Mouse (Mus musculus) liver, embryonic 14.5 days (tissue): Measurements from ENCODE around the gene Tnf. TPM values are rescaled to one million over a fixed set of nuclear protein-coding genes. Genes with fewer than 3 reads are reported as not detected.

Experiments used
- ATAC-seq: fragments of 200-750 bp; cut with Nextera tagmentation; 2 replicates; pipeline ENCODE4 v1.8.0; 2017; ENCODE audit warnings: moderate number of reproducible peaks, mild to moderate bottlenecking, moderate library complexity; ENCODE audit not compliant: insufficient read depth
- DNase-seq, 3 experiments: peaks; one replicate each; pipeline ENCODE4 v3.0.0-alpha.2; 2012 to 2013; ENCODE audit warnings: low read depth in 3 of 3, low spot score in 3 of 3
- H3K27ac ChIP-seq: fragments of 300-500 bp; sonication (generic); 2 replicates; pipeline ENCODE4 v1.5.1; 2014; ENCODE audit warnings: moderate library complexity, mild to moderate bottlenecking, control low read depth, inconsistent platforms
- H3K27me3 ChIP-seq: fragments of 300-500 bp; sonication (generic); 2 replicates; pipeline ENCODE4 v1.6.1; 2014; ENCODE audit warnings: mild to moderate bottlenecking, low read length, moderate library complexity; ENCODE audit not compliant: control insufficient read depth, insufficient read depth
- H3K36me3 ChIP-seq: fragments of 300-500 bp; sonication (generic); replicated peaks from 2 replicates; pipeline ENCODE4 v1.6.1; 2014; ENCODE audit warnings: low read depth; ENCODE audit not compliant: control insufficient read depth, insufficient read depth
- H3K4me1 ChIP-seq, 2 experiments: fragments of 200-500 bp in 1 of 2; fragments of 300-500 bp in 1 of 2; sonication (generic) in 1 of 2; replicated peaks; 2 replicates each; pipeline ENCODE4 v1.6.1; 2012 to 2014; ENCODE audit warnings: antibody characterized with exemption in 1 of 2, inconsistent platforms in 1 of 2, low read length in 1 of 2; ENCODE audit not compliant: control insufficient read depth in 2 of 2, insufficient read depth in 2 of 2
- H3K4me2 ChIP-seq: fragments of 300-500 bp; sonication (generic); 2 replicates; pipeline ENCODE4 v1.6.1; 2014; ENCODE audit warnings: low read depth, mild to moderate bottlenecking, control low read depth, moderate library complexity
- H3K4me3 ChIP-seq, 2 experiments: fragments of 200-500 bp in 1 of 2; fragments of 300-500 bp in 1 of 2; sonication (generic) in 1 of 2; 2 replicates each; pipeline ENCODE4 v1.5.1; 2012 to 2014; ENCODE audit warnings: low read depth in 2 of 2, low read length in 2 of 2, mild to moderate bottlenecking in 2 of 2, control low read depth in 1 of 2, inconsistent platforms in 1 of 2, moderate library complexity in 1 of 2; ENCODE audit not compliant: insufficient read depth in 1 of 2
- H3K9ac ChIP-seq: fragments of 300-500 bp; sonication (generic); replicated peaks from 2 replicates; pipeline ENCODE4 v1.6.1; 2014; ENCODE audit warnings: mild to moderate bottlenecking, control low read depth, moderate library complexity
- H3K9me3 ChIP-seq: fragments of 300-500 bp; sonication (generic); 2 replicates; pipeline ENCODE4 v1.6.1; 2016; ENCODE audit warnings: low read length, mixed read lengths; ENCODE audit not compliant: control insufficient read depth
- CTCF ChIP-seq: IDR thresholded peaks from 2 replicates; pipeline ENCODE4 v1.5.1; 2016; ENCODE audit warnings: antibody characterized with exemption, low read depth, control low read depth
- EP300 ChIP-seq: IDR thresholded peaks from 2 replicates; pipeline ENCODE4 v1.6.1; 2016; ENCODE audit warnings: antibody characterized with exemption, low read depth
- WGBS: fragments of 180-500 bp; shearing (Covaris S2); extraction: QIAGEN DNeasy Blood & Tissue Kit; methylation state at CpG from one replicate; pipeline ENCODE4 v1.1.7; 2014; ENCODE audit not compliant: insufficient replicate concordance; 5-methylcytosine and 5-hydroxymethylcytosine counted together
- polyA plus RNA-seq, 2 experiments: library from polyadenylated mRNA; depleted of rRNA in 1 of 2; stranded (reverse) in 1 of 2; unstranded in 1 of 2; fragments of >200 nt; fragmentation: Nextera tagmentation in 1 of 2; extraction: Ambion mirVana in 1 of 2; gene quantifications; 2 replicates each; pipeline versions ENCODE4 v1.2.1 to v1.2.3; 2012 to 2014

Tnf gene
- polyA plus RNA-seq, 2 experiments, result 0.43 to 0.73 TPM

DNA sequence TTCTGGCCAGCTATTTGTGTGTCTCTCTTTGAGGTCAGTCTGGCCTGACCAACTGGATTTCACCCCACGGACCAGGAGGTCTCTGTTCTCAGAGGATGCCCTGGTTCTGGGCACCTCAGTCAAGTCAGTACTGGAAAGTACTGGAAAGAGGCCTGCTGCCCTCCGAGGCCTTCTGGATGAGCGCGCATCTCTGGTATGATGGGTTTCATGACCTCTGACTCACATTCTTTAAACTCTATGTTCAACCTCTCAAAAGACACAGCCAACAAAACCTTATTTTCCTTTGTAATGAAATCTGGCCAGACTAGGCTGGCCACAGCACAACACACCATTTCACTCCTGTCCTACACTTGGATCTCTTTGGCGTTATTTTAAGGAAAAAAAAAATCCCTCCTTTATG lies 23.6 kb upstream of the Tnf start:
- TF ChIP-seq CTCF (no peak), EP300 (no peak)
- no peaks in the 10 kb centered on the region for H3K9me3 ChIP-seq
- WGBS, result 83% methylated on average over 5 of the region's 5 CpGs
- no peak overlapping the region for H3K27ac ChIP-seq
- H3K36me3 ChIP-seq, result peaks cover 9% of the 10 kb centered on the region
- no peak overlapping the region for H3K4me2 ChIP-seq
- no peak overlapping the region for H3K9ac ChIP-seq
- ATAC-seq, result no peak
- H3K27me3 ChIP-seq, result no peaks in the 10 kb centered on the region
- no peaks in the 10 kb centered on the region for H3K4me1 ChIP-seq
- no peak overlapping the region for H3K4me3 ChIP-seq
- no peak for DNase-seq

DNA sequence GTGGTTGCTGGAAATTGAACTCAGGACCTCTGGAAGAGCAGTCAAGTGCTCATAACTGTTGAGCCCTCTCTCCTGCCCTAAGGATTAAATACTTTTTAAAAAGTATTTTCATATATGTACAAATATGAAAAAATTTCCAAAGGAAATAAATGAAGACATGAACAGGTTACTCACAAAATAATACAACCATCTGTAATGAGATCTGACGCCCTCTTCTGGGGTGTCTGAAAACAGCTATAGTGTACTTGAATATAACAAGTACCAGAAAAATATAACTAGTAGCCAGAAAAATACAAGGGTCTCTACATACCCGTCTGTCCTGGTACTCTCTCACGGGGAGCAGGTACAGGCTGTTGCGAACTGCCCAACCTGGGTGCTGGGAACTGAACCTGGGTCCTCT lies 22.8 kb upstream of the Tnf start:
- H3K9me3 ChIP-seq, result no peaks in the 10 kb centered on the region
- no peak overlapping the region for H3K27ac ChIP-seq
- H3K36me3 ChIP-seq, result peaks cover 6% of the 10 kb centered on the region
- no peak overlapping the region for H3K9ac ChIP-seq
- no peak overlapping the region for H3K4me3 ChIP-seq
- H3K27me3 ChIP-seq, result no peaks in the 10 kb centered on the region
- 80% methylated on average over 4 of the region's 4 CpGs for WGBS
- TF ChIP-seq CTCF (no peak), EP300 (no peak)
- ATAC-seq, result no peak
- H3K4me2 ChIP-seq, result no peak overlapping the region
- H3K4me1 ChIP-seq, result 0 out of 4 replicates have a peak, but pooled peaks cover 0 to 3% of the 10 kb centered on the region in 2 experiments
- DNase-seq, result no peak

DNA sequence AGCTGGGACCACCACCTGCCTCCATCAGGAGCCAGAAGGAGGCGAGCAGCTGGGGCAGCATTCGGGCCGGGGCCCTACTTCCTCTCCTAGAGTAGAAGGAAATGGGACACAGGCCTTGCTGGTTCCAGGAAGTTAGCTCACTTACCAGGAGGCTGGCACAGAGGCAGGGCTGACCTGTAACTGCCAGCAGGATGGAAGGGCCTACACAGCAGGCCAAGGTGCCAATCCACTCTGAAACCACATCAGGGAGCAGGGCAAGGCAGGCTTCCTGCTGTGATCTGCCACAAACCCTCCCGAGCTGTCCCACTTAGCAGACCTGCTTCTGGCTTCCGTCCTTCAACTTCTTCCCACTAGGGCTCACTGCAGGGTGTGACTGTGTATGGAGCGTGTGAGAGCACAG lies 20.5 kb upstream of the Tnf start:
- 39% methylated on average over 6 of the region's 6 CpGs for WGBS
- peaks cover 0 to 9% of the 10 kb centered on the region in 2 experiments; a peak in 1 of 4 replicates for H3K4me1 ChIP-seq
- H3K9ac ChIP-seq, result no peak overlapping the region
- no peak overlapping the region for H3K27ac ChIP-seq
- no peak for ATAC-seq
- no peak for TF ChIP-seq EP300
- no peak for TF ChIP-seq CTCF
- H3K4me2 ChIP-seq, result no peak overlapping the region
- no peaks in the 10 kb centered on the region for H3K27me3 ChIP-seq
- no peak for DNase-seq
- H3K4me3 ChIP-seq, result no peak overlapping the region
- no peaks in the 10 kb centered on the region; the same call in 1 of the 2 replicates for H3K36me3 ChIP-seq
- H3K9me3 ChIP-seq, result no peaks in the 10 kb centered on the region

DNA sequence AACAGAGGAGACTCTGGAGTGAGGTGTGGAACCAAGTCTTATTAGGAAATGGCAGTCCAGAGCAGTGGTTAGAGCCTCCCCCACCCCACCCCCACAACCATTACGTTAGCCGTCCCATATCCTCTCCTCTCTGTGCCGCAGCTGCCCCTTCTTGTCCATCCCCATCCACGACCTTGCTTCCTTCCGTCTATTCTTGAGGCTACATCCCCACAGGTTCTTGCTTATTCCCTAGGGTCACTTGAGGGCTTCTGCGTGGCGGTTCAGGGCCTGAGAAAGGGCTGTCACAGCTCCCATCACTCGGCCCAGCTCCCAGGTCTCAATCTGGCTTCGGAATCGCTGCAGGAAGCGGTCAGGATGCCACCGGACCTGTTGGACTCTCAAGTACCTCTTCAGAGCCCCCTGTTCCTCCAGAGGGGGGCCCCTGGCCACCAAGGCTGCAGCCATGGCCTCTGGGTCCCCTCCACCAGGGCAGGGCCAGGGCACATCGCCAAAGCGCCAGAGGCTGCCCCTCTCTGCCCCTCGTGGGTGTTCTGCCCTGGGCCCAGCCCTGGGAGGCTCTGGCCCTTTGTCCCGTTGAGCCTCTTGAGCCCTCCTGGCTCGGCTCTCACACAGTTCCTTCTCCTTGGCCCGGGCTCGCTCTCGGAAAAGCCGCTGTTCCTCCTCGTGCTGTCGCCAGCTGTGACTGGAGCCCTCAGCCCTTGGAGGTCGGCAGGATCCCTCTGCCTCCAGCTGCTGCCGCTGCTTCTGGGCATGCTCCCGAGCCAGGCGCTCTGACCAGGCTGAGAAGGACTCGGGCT lies 18.5 kb upstream of the Tnf start, which contains the start of gene Gm16181:
Gene Gm16181 (plus strand): TSS at position 679 of the 797 bp plus-strand sequence.
- Histone ChIP-seq H3K4me1 (peaks cover 0 to 9% of the 10 kb centered on the region in 2 experiments; a peak in 1 of 4 replicates), H3K36me3 (no peaks in the 10 kb centered on the region; the same call in 1 of the 2 replicates), H3K4me3 (no peak within 1 kb of the TSS), H3K9ac (no peak within 1 kb of the TSS), H3K4me2 (no peak within 1 kb of the TSS), H3K9me3 (no peaks in the 10 kb centered on the region), H3K27ac (no peak within 1 kb of the TSS), H3K27me3 (no peaks in the 10 kb centered on the region)
- no peak for TF ChIP-seq EP300
- no peak for TF ChIP-seq CTCF
- 55% methylated on average over 28 of the region's 28 CpGs for WGBS
- no peak for ATAC-seq
- DNase-seq, result no peak

DNA sequence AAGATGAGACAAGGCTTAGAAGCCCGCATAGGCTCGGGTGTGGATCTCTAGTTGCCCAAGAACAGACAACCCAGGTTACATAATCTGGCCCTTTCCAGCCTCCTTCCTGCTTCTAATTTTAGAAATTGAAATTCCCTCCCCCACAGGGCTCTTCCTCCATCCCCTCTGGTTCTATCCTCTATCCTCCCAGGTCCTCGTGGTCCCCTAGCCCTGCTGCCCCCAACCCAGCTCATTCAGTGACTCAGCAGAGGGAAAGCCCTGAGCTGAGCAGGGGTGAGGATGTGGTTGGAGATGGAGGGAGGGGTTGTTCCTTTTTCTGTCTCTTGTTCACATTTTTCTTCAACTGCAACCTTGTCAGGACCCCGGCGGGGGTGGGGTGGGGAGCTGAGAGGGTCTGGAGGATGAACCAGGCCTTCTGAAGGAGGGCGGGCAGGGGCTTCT lies 17.8 kb upstream of the Tnf start:
- Histone ChIP-seq H3K4me1 (peaks cover 0 to 9% of the 10 kb centered on the region in 2 experiments; a peak in 1 of 4 replicates), H3K36me3 (no peaks in the 10 kb centered on the region; the same call in 1 of the 2 replicates), H3K4me3 (no peak overlapping the region), H3K27me3 (no peaks in the 10 kb centered on the region), H3K9me3 (no peaks in the 10 kb centered on the region), H3K9ac (no peak overlapping the region), H3K27ac (no peak overlapping the region), H3K4me2 (no peak overlapping the region)
- WGBS, result 16% methylated on average over 6 of the region's 6 CpGs
- TF ChIP-seq CTCF, result no peak
- TF ChIP-seq EP300, result no peak
- no peak for ATAC-seq
- no peak for DNase-seq
